Mouse (Mus musculus): ENCODE measurements at regions not wholly inside any gene's neighbourhood (a gene's known extent, or its start where the extent isn't known, plus 50 kb on each side); places are given as distances from the start of the nearest gene placed in this dataset.
"Not testable (repeated sequence)": the region's sequence is repeated elsewhere in the genome, so short reads cannot be mapped to it uniquely, and the experiment has no call there.

- no peak overlapping the region for H3K4me3 ChIP-seq (ENCODE audit: low read depth, low read length)
- 92% methylated on average over 18 of the region's 18 CpGs for WGBS
- H3K27me3 ChIP-seq (replicated peaks; ENCODE audit: control insufficient read depth, insufficient read depth, low read length): no peaks in the 10 kb centered on the region
- H3K36me3 ChIP-seq (ENCODE audit: control insufficient read depth, insufficient read depth, low read length): no peaks in the 10 kb centered on the region
- no peak overlapping the region for H3K27ac ChIP-seq (replicated peaks; ENCODE audit: low read depth, low read length)
- no peaks in the 10 kb centered on the region for H3K4me1 ChIP-seq (ENCODE audit: control insufficient read depth, insufficient read depth, low read length)
- ATAC-seq (ENCODE audit: low read depth): no peak
- no peak overlapping the region for H3K9ac ChIP-seq (ENCODE audit: low read depth, low read length)
- DNase-seq (ENCODE audit: low spot score): no peak
- no peaks in the 10 kb centered on the region for H3K9me3 ChIP-seq (ENCODE audit: control insufficient read depth, low read length)
- H3K4me2 ChIP-seq (ENCODE audit: low read depth, low read length): no peak overlapping the region
Measured at GRCm38 (mm10) chr2:168393341-168393740, 111.8 kb upstream of the Kcng1 start.

DNA sequence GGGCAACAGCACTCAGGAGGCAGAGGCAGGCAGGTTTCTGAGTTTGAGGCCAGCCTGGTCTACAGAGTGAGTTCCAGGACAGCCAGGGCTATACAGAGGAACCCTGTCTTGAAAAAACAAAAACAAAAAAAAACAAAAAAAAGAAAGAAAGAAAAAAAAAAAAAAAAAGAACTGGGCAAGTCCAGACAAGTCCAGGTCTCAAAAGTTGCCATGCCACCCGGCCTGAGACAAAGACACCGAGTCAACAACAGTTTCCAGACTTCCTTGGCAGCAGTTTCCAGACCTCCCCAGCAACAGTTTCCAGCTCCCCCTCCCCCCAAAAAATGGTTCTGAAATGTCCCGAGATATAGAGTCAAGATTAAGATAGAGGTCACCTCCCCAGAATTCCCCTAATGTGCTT, 110.6 kb upstream of the Kcng1 start:
- H3K27ac ChIP-seq (replicated peaks; ENCODE audit: low read depth, low read length); H3K9ac ChIP-seq (ENCODE audit: low read depth, low read length); H3K27me3 ChIP-seq (replicated peaks; ENCODE audit: control insufficient read depth, insufficient read depth, low read length); H3K4me2 ChIP-seq (ENCODE audit: low read depth, low read length); ATAC-seq (ENCODE audit: low read depth); H3K9me3 ChIP-seq (ENCODE audit: control insufficient read depth, low read length); H3K4me1 ChIP-seq (ENCODE audit: control insufficient read depth, insufficient read depth, low read length); H3K4me3 ChIP-seq (ENCODE audit: low read depth, low read length); H3K36me3 ChIP-seq (ENCODE audit: control insufficient read depth, insufficient read depth, low read length); DNase-seq (ENCODE audit: low spot score): not testable (repeated sequence)
- 81% methylated on average over 3 of the region's 3 CpGs for WGBS

DNA sequence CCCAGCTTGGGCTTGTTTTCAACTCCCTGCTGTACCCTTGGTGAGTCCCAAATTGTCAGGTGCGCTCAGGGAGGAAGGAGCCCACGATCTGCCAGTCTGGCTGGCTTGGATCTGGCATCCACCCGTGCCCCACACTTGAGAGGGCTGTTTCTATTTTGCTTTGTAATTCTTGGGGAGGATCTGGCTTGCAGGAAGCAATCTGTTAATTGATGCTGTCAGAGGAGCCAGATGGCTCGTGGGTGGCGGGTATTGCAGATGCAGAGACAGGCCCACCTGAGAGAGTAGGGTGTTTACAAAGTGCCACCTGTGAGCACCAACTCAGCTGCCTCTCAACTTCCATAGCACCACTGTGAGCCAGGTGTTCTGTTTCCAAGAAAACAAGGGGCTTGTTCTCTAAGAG, 99.1 kb upstream of the Kcng1 start:
- no peak overlapping the region for H3K4me2 ChIP-seq (ENCODE audit: low read depth, low read length)
- no peaks in the 10 kb centered on the region for H3K36me3 ChIP-seq (ENCODE audit: control insufficient read depth, insufficient read depth, low read length)
- WGBS: 56% methylated on average over 5 of the region's 5 CpGs
- no peak for ATAC-seq (ENCODE audit: low read depth)
- peak; percentile 7 for DNase-seq (ENCODE audit: low spot score)
- H3K27me3 ChIP-seq (replicated peaks; ENCODE audit: control insufficient read depth, insufficient read depth, low read length): no peaks in the 10 kb centered on the region
- no peak overlapping the region for H3K9ac ChIP-seq (ENCODE audit: low read depth, low read length)
- no peaks in the 10 kb centered on the region for H3K9me3 ChIP-seq (ENCODE audit: control insufficient read depth, low read length)
- no peak overlapping the region for H3K27ac ChIP-seq (replicated peaks; ENCODE audit: low read depth, low read length)
- no peak overlapping the region for H3K4me3 ChIP-seq (ENCODE audit: low read depth, low read length)
- H3K4me1 ChIP-seq (ENCODE audit: control insufficient read depth, insufficient read depth, low read length): no peaks in the 10 kb centered on the region

DNA sequence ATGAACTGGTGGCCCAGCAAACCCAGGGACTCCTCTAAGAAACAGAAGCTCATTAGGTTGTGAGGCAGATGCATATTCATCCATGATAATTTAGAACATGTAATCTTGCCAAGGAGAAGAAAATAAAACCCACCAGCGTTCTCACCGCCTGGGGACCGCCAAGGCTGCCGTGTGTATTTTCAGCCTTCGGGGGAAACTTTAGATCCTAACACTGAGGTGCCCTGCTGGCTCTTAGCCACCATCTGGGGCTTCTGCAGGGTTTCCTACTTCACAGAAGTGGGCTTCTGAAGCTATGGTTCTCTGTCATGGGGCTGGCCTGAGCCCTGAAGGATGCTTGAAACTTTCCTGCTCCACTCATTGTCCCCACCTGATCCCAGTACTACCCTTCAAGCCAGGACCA, 90.8 kb upstream of the Kcng1 start:
- WGBS: 92% methylated on average over 5 of the region's 5 CpGs
- no peaks in the 10 kb centered on the region for H3K4me1 ChIP-seq (ENCODE audit: control insufficient read depth, insufficient read depth, low read length)
- no peak overlapping the region for H3K27ac ChIP-seq (replicated peaks; ENCODE audit: low read depth, low read length)
- H3K4me3 ChIP-seq (ENCODE audit: low read depth, low read length): no peak overlapping the region
- ATAC-seq (ENCODE audit: low read depth) (no peak), DNase-seq (ENCODE audit: low spot score) (no peak)
- H3K27me3 ChIP-seq (replicated peaks; ENCODE audit: control insufficient read depth, insufficient read depth, low read length): no peaks in the 10 kb centered on the region
- H3K9ac ChIP-seq (ENCODE audit: low read depth, low read length): no peak overlapping the region
- H3K9me3 ChIP-seq (ENCODE audit: control insufficient read depth, low read length): peaks cover 18% of the 10 kb centered on the region
- no peaks in the 10 kb centered on the region for H3K36me3 ChIP-seq (ENCODE audit: control insufficient read depth, insufficient read depth, low read length)
- H3K4me2 ChIP-seq (ENCODE audit: low read depth, low read length): no peak overlapping the region

GRCm38 (mm10) chr2:168371245-168371644, 89.7 kb upstream of the Kcng1 start:
- H3K4me2 ChIP-seq (ENCODE audit: low read depth, low read length): no peak overlapping the region
- WGBS: 19% methylated on average over 3 of the region's 3 CpGs
- no peak overlapping the region for H3K9ac ChIP-seq (ENCODE audit: low read depth, low read length)
- DNase-seq (ENCODE audit: low spot score): peak; percentile 13
- H3K27me3 ChIP-seq (replicated peaks; ENCODE audit: control insufficient read depth, insufficient read depth, low read length): no peaks in the 10 kb centered on the region
- H3K36me3 ChIP-seq (ENCODE audit: control insufficient read depth, insufficient read depth, low read length): no peaks in the 10 kb centered on the region
- H3K4me1 ChIP-seq (ENCODE audit: control insufficient read depth, insufficient read depth, low read length): no peaks in the 10 kb centered on the region
- no peak for ATAC-seq (ENCODE audit: low read depth)
- no peak overlapping the region for H3K4me3 ChIP-seq (ENCODE audit: low read depth, low read length)
- no peak overlapping the region for H3K27ac ChIP-seq (replicated peaks; ENCODE audit: low read depth, low read length)
- peaks cover 18% of the 10 kb centered on the region for H3K9me3 ChIP-seq (ENCODE audit: control insufficient read depth, low read length)

DNA sequence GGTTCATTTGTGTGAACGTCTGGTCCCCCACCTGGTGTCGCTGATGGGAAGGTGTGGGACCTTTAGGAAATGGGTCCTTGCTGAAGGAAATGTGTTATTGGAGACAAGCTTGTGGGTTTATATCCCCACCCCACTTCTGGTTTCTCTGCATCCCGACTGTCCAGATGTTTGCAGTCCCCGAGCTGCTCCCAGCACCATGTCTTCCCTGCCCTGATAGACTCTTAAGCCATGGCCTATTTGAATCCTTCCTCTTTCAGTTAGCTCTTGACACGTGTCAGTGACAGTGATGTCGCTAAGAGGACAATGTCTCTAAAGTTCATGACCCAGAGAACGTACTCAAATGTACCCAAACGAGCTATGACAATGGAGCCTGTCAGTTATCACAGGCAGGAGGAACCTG, 77.7 kb upstream of the Kcng1 start:
- 63% methylated on average over 8 of the region's 8 CpGs for WGBS
- H3K4me3 ChIP-seq (ENCODE audit: low read depth, low read length): no peak overlapping the region
- no peak overlapping the region for H3K27ac ChIP-seq (replicated peaks; ENCODE audit: low read depth, low read length)
- no peak overlapping the region for H3K4me2 ChIP-seq (ENCODE audit: low read depth, low read length)
- no peaks in the 10 kb centered on the region for H3K36me3 ChIP-seq (ENCODE audit: control insufficient read depth, insufficient read depth, low read length)
- no peaks in the 10 kb centered on the region for H3K27me3 ChIP-seq (replicated peaks; ENCODE audit: control insufficient read depth, insufficient read depth, low read length)
- no peaks in the 10 kb centered on the region for H3K9me3 ChIP-seq (ENCODE audit: control insufficient read depth, low read length)
- no peak for ATAC-seq (ENCODE audit: low read depth)
- DNase-seq (ENCODE audit: low spot score): no peak
- no peaks in the 10 kb centered on the region for H3K4me1 ChIP-seq (ENCODE audit: control insufficient read depth, insufficient read depth, low read length)
- H3K9ac ChIP-seq (ENCODE audit: low read depth, low read length): no peak overlapping the region

GRCm38 (mm10) chr2:168358551-168358950, 77.0 kb upstream of the Kcng1 start:
- Histone ChIP-seq H3K9me3 (ENCODE audit: control insufficient read depth, low read length) (no peaks in the 10 kb centered on the region), H3K27ac (replicated peaks; ENCODE audit: low read depth, low read length) (no peak overlapping the region), H3K4me3 (ENCODE audit: low read depth, low read length) (no peak overlapping the region), H3K4me2 (ENCODE audit: low read depth, low read length) (no peak overlapping the region), H3K36me3 (ENCODE audit: control insufficient read depth, insufficient read depth, low read length) (no peaks in the 10 kb centered on the region), H3K9ac (ENCODE audit: low read depth, low read length) (no peak overlapping the region), H3K27me3 (replicated peaks; ENCODE audit: control insufficient read depth, insufficient read depth, low read length) (no peaks in the 10 kb centered on the region), H3K4me1 (ENCODE audit: control insufficient read depth, insufficient read depth, low read length) (no peaks in the 10 kb centered on the region)
- no peak for DNase-seq (ENCODE audit: low spot score)
- ATAC-seq (ENCODE audit: low read depth): no peak
- WGBS: 86% methylated on average over 6 of the region's 6 CpGs

DNA sequence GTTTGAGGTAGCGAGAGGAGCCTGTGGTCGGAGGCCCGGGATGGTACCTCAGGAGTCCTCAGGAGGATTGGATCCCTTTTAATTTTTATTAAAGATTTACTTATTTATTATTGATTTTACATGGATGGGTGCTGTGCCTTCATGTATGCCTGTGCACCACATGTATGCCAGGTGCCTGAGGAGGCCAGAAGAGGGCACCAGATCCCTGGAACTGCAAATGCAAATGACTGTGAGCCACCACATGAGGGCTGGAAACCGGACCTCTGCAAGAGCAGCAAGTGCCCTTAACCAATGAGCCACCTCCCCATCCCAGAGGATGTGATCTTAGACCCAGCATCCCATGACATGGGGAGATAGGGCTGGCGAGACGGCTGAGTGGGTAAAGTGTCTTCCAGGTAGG, 76.3 kb upstream of the Kcng1 start:
- DNase-seq (ENCODE audit: low spot score): no peak

DNA sequence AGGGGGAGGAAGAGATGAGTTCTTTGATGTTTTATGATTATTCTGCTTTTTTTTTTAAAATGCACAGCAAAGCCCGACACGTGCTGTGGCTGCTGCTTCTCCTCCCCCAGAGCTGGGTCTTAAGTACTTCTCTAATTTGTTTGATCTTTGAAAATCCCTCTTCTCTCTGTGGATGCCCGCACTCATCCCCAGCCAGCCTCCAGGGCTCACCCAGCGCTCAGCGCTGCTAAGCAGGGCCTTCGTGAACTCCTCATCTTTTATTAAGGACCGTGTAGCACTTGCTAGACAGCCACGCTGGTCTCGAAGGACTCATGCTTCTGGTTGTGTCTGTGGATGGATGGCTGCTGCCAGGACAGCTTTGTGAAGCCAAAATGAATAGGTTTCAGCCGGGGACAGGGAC, 72.9 kb upstream of the Kcng1 start:
- H3K9ac ChIP-seq (ENCODE audit: low read depth, low read length): no peak overlapping the region
- DNase-seq (ENCODE audit: low spot score) (no peak), ATAC-seq (ENCODE audit: low read depth) (no peak)
- no peaks in the 10 kb centered on the region for H3K36me3 ChIP-seq (ENCODE audit: control insufficient read depth, insufficient read depth, low read length)
- 55% methylated on average over 10 of the region's 10 CpGs for WGBS
- no peak overlapping the region for H3K4me2 ChIP-seq (ENCODE audit: low read depth, low read length)
- no peaks in the 10 kb centered on the region for H3K27me3 ChIP-seq (replicated peaks; ENCODE audit: control insufficient read depth, insufficient read depth, low read length)
- no peaks in the 10 kb centered on the region for H3K4me1 ChIP-seq (ENCODE audit: control insufficient read depth, insufficient read depth, low read length)
- H3K9me3 ChIP-seq (ENCODE audit: control insufficient read depth, low read length): no peaks in the 10 kb centered on the region
- H3K27ac ChIP-seq (replicated peaks; ENCODE audit: low read depth, low read length): no peak overlapping the region
- H3K4me3 ChIP-seq (ENCODE audit: low read depth, low read length): no peak overlapping the region

More for the DNA sequence above, 76.3 kb upstream of the Kcng1 start:
- Histone ChIP-seq H3K27me3 (replicated peaks; ENCODE audit: control insufficient read depth, insufficient read depth, low read length) (no peaks in the 10 kb centered on the region), H3K4me2 (ENCODE audit: low read depth, low read length) (no peak overlapping the region), H3K4me1 (ENCODE audit: control insufficient read depth, insufficient read depth, low read length) (no peaks in the 10 kb centered on the region), H3K9me3 (ENCODE audit: control insufficient read depth, low read length) (no peaks in the 10 kb centered on the region), H3K9ac (ENCODE audit: low read depth, low read length) (no peak overlapping the region), H3K36me3 (ENCODE audit: control insufficient read depth, insufficient read depth, low read length) (no peaks in the 10 kb centered on the region), H3K4me3 (ENCODE audit: low read depth, low read length) (no peak overlapping the region), H3K27ac (replicated peaks; ENCODE audit: low read depth, low read length) (no peak overlapping the region)
- ATAC-seq (ENCODE audit: low read depth): no peak
- 82% methylated on average over 6 of the region's 6 CpGs for WGBS

Measured in embryonic facial prominence, embryonic 14.5 days (tissue).